Mouse (Mus musculus) heart, adult 18-20 months (tissue): ENCODE data around the gene Phf2. TPM values are rescaled to one million over a fixed set of nuclear protein-coding genes. Genes with fewer than 3 reads are reported as not detected.

ENCODE experiments used
- DNase-seq, 2 experiments: peaks; one replicate each; pipeline ENCODE4 v3.0.0; 2021 to 2022; ENCODE audit warnings: mixed read lengths in 1 of 2
- total RNA-seq, 2 experiments: library from RNA; stranded (reverse); gene quantifications; 2 replicates each; pipeline ENCODE4 v1.2.3; 2021

The Phf2 gene
- total RNA-seq, 2 experiments from 2014 or later: 28.1 to 30.8 TPM

- DNase-seq: peak; percentile 33 to 71
Observed at GRCm38 (mm10) chr13:48807481-48808031, 63.4 kb downstream of the Phf2 start.

DNA sequence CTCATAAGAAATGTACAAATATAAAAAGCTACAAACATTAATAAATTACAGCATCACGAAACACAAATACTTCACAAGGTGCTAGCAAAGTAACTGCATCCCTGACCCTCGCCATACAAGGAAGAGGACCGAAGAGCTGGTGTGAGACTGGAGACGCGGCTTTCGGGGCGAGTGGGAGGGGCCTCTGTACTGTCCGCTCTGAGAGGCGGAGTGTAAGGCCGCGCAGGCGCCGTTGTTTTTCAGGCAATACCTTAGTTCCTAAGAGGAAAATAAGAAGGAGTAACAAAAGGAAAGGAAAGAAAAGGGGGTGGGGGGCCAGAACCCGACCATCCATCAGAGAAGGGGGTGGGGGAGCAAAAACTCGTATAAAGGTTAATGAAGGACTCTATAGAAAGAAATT lies 68.7 kb downstream of the Phf2 start:
- no peak for DNase-seq

DNA sequence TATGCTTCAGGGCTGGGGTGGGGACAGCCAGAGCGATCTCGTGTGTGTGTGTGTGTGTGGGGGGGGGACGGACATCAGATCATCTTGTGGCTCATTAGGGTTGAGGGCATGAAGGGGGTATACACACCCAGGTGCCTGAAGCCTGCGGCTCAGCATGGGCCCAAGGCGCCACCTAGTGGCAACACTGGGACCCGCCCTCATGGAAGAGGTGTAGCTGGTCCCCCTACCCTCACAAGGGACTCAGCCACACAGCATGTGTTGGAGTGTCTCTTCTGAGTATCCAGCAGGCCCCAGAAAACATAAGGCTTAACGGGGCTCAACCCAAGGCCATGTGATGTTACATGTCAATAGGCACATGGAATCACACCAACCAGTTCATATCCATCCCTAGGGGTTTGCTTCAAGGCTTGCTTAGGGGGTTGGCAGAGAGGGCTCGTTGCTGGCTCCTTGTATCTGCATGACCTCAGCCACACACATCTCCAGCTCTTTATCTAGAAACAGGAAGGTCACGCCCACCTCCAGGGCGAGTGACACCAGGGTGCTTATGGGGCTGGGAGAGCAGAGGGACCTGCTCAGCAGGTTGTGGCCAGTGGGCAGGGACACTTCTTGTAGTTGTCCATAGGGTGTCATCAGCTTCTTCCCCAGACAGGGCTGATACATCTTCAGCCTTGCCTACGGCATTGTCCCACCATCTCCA lies 69.9 kb downstream of the Phf2 start:
- DNase-seq: peak; percentile 53 to 82

DNA sequence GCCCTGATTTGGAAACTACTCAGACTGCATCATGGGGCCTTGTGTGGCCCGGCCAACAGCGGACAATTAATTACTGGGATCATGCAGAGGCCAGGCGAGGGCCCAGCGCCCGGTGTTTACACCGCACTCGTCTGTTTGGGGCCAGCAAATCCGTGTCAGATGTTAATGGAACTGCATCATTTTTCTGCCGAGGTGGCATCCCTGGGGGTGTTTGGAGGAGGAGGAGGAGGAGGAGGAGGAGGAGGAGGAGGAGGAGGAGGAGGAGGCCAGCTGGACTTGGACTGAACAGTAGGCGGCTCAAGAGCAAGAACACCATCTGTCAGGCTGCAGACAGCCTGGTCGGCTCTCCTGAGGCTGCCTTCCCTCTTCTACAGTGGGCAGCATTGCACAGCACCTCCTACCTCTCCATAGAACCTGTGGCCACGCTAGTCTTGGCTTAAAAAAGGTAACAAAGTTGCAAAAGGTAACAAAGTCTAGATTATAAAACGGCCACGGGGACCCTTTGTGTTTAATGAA lies 72.6 kb downstream of the Phf2 start:
- peak; percentile 37 to 49 for DNase-seq

GRCm38 (mm10) chr13:48796906-48797305 lies 74.0 kb downstream of the Phf2 start:
- DNase-seq: no peak

DNA sequence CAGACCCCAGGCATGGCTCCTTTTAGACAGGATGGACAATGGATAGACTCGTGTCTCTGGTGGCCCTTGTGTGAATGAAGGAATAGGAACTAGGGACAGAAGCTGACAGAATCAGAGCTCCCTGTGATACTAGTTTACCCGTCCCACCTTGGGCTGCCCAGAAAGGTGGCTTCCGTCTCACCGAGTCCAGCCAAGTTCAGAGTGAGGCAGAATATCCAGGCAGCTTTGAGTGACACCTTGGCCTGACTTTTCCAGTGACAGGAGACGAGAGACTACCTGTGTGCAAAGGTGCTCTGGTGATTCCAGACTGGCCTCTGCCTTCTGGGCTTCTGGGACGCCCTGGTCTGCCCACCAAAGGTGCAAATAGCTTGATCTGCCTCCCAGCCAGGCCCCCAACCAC lies 75.2 kb downstream of the Phf2 start:
- no peak for DNase-seq

DNA sequence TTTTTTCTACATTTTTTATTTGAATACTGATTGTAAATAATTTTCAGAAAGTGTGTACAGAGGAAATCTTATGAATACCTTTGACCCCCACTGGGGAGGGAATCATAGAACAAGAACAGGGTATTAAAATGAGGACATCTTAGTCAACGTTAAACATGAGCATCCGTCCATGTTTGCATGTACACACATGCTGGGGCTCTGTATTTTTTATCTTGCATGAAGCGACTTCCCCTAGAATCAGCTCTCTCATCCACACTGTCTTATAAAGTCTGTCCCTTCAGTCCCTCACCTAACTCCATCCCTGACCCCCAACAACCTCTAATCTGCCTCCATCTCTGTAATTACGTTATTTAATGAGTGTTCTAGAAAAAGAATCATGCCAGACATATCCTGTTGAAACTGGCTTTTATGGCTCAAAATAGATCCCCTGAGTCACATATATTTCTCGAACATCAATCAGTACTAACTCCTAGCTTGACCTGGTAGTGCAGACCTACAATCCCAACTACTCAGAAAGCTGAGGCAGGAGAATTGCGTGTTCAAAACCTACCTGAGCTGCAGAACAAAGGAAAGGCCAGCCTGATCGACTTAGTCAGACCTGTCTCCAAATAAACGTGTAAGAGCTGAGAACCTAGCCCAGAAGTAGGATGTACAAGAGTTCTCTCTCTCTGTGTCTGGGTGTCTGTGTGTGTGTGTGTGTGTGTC lies 86.2 kb downstream of the Phf2 start:
- no peak for DNase-seq

DNA sequence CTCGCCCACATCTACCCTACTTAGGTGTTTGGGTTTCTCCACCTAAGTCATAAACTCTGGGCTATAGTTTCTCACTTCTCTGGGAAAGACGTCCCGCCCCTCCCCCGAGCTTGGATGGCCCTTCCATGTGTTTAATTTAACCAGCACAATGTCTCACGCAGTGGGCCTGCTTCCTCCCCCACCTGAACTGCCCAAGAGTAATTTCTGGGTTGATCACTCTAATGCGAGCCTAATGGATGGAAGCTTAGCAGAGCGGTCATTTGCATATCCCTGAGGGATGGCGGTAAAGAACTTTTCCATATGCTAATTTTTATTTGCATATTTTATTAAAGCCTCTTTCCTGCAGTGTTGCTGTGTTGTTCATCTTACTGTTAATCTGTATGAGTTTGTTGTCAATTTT lies 86.8 kb downstream of the Phf2 start:
- no peak for DNase-seq

- peak; percentile 32 to 45 for DNase-seq
Observed at GRCm38 (mm10) chr13:48782727-48783725, 87.9 kb downstream of the Phf2 start.

GRCm38 (mm10) chr13:48780345-48781010 lies 90.4 kb downstream of the Phf2 start:
- DNase-seq: no peak

DNA sequence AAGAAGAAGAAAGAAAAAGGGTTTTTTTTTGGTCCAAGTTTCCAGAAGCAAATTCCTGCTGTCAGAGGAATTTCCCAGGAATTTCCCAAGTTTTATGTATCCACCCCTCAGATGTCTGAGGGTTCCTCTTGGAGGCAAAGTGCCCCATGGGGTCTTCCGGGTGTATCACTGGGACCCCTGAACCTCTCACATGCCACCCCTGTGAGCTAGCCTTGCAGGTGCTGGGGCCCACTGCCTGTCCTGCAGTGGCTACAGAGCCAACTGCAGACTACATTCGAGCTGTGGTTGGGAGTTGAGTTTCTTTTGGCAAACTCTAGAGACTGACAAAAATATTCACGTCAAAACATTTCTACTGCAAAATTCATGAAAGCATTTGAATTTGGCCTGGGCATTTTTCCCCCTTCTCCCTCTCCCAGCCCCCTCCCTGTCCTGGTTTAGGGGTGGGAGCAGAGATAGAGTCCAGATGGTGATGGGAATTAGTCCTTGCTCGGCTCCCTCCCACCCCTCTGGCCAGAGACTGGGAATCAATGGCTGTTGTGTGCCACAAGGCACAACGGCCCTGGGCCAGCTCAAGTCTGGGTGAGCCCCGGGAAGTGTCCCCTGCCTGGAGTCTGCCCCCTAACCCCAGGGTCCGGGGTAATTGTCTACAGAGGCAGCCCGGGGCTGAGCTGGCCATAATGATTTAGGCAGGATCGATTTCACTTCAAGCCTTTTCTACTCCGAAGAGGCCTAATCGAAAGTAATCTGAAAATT lies 91.2 kb downstream of the Phf2 start:
- peak in 1 of 2 experiments; percentile 13 for DNase-seq

GRCm38 (mm10) chr13:48778138-48778537 lies 92.8 kb downstream of the Phf2 start:
- DNase-seq: no peak

DNA sequence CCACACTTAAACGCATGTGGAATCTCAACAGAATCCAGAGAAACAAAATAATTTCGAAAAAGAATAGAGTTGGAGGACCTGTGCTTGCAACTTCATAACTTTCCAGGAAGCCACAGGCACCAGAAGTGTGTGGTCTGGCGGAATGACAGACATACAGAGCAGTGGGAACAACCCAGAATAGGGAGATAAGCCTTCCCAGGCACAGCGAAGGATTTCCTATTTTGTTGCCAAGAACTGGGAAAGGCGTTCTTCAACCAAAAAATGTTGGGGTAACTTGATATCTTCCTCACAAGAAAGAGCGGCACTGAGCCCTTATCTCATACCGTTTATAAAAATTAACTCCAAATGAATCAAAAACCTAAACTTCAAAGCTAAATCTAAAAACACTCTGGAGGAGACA lies 96.4 kb downstream of the Phf2 start:
- DNase-seq: peak; percentile 18 to 44

DNA sequence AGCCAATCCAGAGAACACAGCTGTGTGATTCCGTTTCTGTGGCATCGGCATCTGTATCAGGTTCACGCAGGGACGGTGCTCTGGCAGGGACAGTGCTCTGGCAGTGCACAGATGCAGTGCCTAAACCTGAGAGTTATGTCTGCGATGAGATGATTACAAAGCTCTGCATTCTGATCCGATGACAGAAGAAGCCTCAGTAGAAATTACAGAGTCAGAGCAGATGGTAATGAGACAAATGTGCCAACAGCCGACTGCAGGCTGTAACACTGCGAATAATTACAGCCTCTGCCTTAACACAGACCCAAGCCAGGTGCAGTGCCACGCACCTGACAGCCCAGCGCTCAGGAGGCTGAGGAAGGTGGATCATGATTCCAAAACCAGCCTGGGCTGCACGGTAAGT lies 102.8 kb downstream of the Phf2 start:
- no peak for DNase-seq

DNA sequence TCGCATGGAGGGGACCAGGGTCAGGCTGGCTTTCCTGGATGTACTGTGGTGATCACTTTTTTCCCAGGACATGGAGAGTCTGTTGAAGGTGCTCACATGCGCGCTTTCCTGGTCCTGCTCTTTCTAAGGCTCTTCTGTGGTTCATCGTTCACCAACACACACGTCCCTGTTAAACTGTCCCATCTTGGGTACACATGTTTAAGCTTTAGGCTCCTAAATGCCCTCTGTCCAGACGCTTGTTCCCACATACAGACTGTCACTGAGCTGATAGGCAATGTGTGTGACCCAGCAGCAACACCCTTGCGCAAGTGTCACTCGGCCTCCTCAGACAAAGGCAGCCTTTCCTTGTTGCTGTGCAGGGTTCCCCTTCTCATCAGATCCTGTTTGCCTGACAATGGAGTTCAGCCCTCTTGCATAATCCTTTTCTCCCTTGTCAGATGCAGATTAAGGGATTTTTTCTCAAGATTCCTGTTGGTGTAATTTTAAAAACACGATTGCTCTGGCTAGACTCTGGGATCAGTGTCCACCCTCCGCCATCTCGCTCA lies 107.1 kb downstream of the Phf2 start:
- no peak for DNase-seq

DNA sequence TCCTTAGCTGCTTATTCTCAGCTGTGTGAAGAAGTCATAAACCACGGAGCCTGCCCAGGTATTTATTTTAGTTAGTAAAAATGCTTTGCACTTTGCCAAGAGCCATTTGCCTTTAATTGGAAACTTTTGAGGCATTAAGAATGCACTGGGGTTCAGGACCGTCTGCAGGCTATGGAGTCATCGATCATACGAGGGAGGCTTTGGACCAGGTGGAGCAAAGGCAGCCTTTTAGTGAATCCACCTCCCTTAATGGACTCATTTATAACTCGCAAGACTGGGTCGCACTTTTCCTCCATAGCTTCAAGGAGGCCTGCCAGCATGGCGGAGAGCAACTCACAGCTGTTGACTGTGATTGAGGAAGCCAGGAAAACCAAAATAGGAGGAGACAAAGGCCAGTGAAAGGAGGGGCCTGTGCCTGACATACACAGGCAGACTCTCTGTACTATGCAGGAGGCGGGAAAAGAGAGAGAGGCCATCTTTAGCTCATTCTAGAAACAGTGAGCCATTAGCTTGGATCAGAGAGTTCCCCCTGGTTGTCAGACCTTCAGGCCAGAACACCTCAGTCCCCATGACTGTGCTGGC lies 110.0 kb downstream of the Phf2 start:
- DNase-seq: no peak

- no peak for DNase-seq
Observed at GRCm38 (mm10) chr13:48756769-48757168, 114.2 kb downstream of the Phf2 start.
